Mouse (Mus musculus): ENCODE measurements around the gene Met. TPM values are rescaled to one million over a fixed set of nuclear protein-coding genes. Genes with fewer than 3 reads are reported as not detected.

The Met gene
- polyA plus RNA-seq, 1 experiment = 2.3 TPM

GRCm38 (mm10) chr6:17455116-17455515 lies 8.5 kb upstream of the Met start:
- Histone ChIP-seq H3K4me1 (ENCODE audit: control insufficient read depth, insufficient read depth, insufficient read length) (no peaks in the 10 kb centered on the region), H3K27ac (ENCODE audit: insufficient read depth, low read length) (no peak overlapping the region), H3K27me3 (ENCODE audit: control insufficient read depth, insufficient read depth, low read length) (no peaks in the 10 kb centered on the region), H3K4me3 (ENCODE audit: extremely low read depth, insufficient read depth, insufficient read length) (no peak overlapping the region), H3K36me3 (ENCODE audit: control insufficient read depth, insufficient read depth, low read length) (no peaks in the 10 kb centered on the region)
- DNase-seq (ENCODE audit: low read depth in 1 of 2, low spot score in 2 of 2) = no peak
- 86% methylated on average over 1 of the region's 1 CpGs for WGBS
- TF ChIP-seq POLR2A (IDR thresholded peaks at IDR 0.05; ENCODE audit: low read depth, low read length) (no peak), CTCF (IDR thresholded peaks at IDR 0.05; ENCODE audit: extremely low read depth, insufficient read depth, insufficient read length, insufficient replicate concordance) (no peak)

- TF ChIP-seq CTCF (IDR thresholded peaks at IDR 0.05; ENCODE audit: extremely low read depth, insufficient read depth, insufficient read length, insufficient replicate concordance) (no peak), POLR2A (IDR thresholded peaks at IDR 0.05; ENCODE audit: low read depth, low read length) (no peak)
These were observed 4.0 kb upstream of the Met start for GRCm38 (mm10) chr6:17459561-17459960.

GRCm38 (mm10) chr6:17461435-17461834 lies 2.2 kb upstream of the Met start:
- WGBS = 64% methylated on average over 7 of the region's 7 CpGs
- no peak for TF ChIP-seq CTCF (IDR thresholded peaks at IDR 0.05; ENCODE audit: extremely low read depth, insufficient read depth, insufficient read length, insufficient replicate concordance)
- TF ChIP-seq POLR2A (IDR thresholded peaks at IDR 0.05; ENCODE audit: low read depth, low read length) = no peak
- Histone ChIP-seq H3K27me3 (ENCODE audit: control insufficient read depth, insufficient read depth, low read length) (peaks cover 3% of the 10 kb centered on the region; the same call in 1 of the 2 replicates), H3K36me3 (ENCODE audit: control insufficient read depth, insufficient read depth, low read length) (no peaks in the 10 kb centered on the region), H3K4me1 (ENCODE audit: control insufficient read depth, insufficient read depth, insufficient read length) (no peaks in the 10 kb centered on the region; the same call in 1 of the 2 replicates), H3K27ac (ENCODE audit: insufficient read depth, low read length) (no peak overlapping the region), H3K4me3 (ENCODE audit: extremely low read depth, insufficient read depth, insufficient read length) (no peak overlapping the region)
- no peak for DNase-seq (ENCODE audit: low read depth in 1 of 2, low spot score in 2 of 2)

More at GRCm38 (mm10) chr6:17459561-17459960, 4.0 kb upstream of the Met start:
- no peak for DNase-seq (ENCODE audit: low read depth in 1 of 2, low spot score in 2 of 2)
- no peaks in the 10 kb centered on the region for H3K36me3 ChIP-seq (ENCODE audit: control insufficient read depth, insufficient read depth, low read length)
- H3K27ac ChIP-seq (ENCODE audit: insufficient read depth, low read length) = no peak overlapping the region
- no peaks in the 10 kb centered on the region; the same call in 1 of the 2 replicates for H3K4me1 ChIP-seq (ENCODE audit: control insufficient read depth, insufficient read depth, insufficient read length)
- peaks cover 3% of the 10 kb centered on the region; the same call in 1 of the 2 replicates for H3K27me3 ChIP-seq (ENCODE audit: control insufficient read depth, insufficient read depth, low read length)
- no peak overlapping the region for H3K4me3 ChIP-seq (ENCODE audit: extremely low read depth, insufficient read depth, insufficient read length)
- 61% methylated on average over 6 of the region's 6 CpGs for WGBS

GRCm38 (mm10) chr6:17464281-17465025 lies 853 bp downstream of the Met start:
- no peak for DNase-seq (ENCODE audit: low read depth in 1 of 2, low spot score in 2 of 2)
- WGBS = 23% methylated on average over 15 of the region's 15 CpGs
- Histone ChIP-seq H3K4me3 (ENCODE audit: extremely low read depth, insufficient read depth, insufficient read length) (peak overlapping the region; percentile 46; the same call in 1 of the 2 replicates), H3K27me3 (ENCODE audit: control insufficient read depth, insufficient read depth, low read length) (peaks cover 3% of the 10 kb centered on the region; the same call in 1 of the 2 replicates), H3K27ac (ENCODE audit: insufficient read depth, low read length) (no peak overlapping the region; the same call in 1 of the 2 replicates), H3K36me3 (ENCODE audit: control insufficient read depth, insufficient read depth, low read length) (no peaks in the 10 kb centered on the region), H3K4me1 (ENCODE audit: control insufficient read depth, insufficient read depth, insufficient read length) (no peaks in the 10 kb centered on the region; the same call in 1 of the 2 replicates)
- TF ChIP-seq POLR2A (IDR thresholded peaks at IDR 0.05; ENCODE audit: low read depth, low read length) = no peak
- no peak for TF ChIP-seq CTCF (IDR thresholded peaks at IDR 0.05; ENCODE audit: extremely low read depth, insufficient read depth, insufficient read length, insufficient replicate concordance)

- H3K36me3 ChIP-seq (ENCODE audit: control insufficient read depth, insufficient read depth, low read length) = no peaks in the 10 kb centered on the region
- H3K4me3 ChIP-seq (ENCODE audit: extremely low read depth, insufficient read depth, insufficient read length) = no peak overlapping the region
- peaks cover 3% of the 10 kb centered on the region; the same call in 1 of the 2 replicates for H3K27me3 ChIP-seq (ENCODE audit: control insufficient read depth, insufficient read depth, low read length)
- no peak for DNase-seq (ENCODE audit: low read depth in 1 of 2, low spot score in 2 of 2)
- H3K4me1 ChIP-seq (ENCODE audit: control insufficient read depth, insufficient read depth, insufficient read length) = no peaks in the 10 kb centered on the region; the same call in 1 of the 2 replicates
- no peak for TF ChIP-seq CTCF (IDR thresholded peaks at IDR 0.05; ENCODE audit: extremely low read depth, insufficient read depth, insufficient read length, insufficient replicate concordance)
- TF ChIP-seq POLR2A (IDR thresholded peaks at IDR 0.05; ENCODE audit: low read depth, low read length) = no peak
- H3K27ac ChIP-seq (ENCODE audit: insufficient read depth, low read length) = no peak overlapping the region
- 43% methylated on average over 3 of the region's 3 CpGs for whole genome bisulfite sequencing
These were observed 2.9 kb downstream of the Met start for GRCm38 (mm10) chr6:17466526-17466925.

- Histone ChIP-seq H3K4me3 (ENCODE audit: extremely low read depth, insufficient read depth, insufficient read length) (no peak overlapping the region), H3K36me3 (ENCODE audit: control insufficient read depth, insufficient read depth, low read length) (no peaks in the 10 kb centered on the region), H3K27me3 (ENCODE audit: control insufficient read depth, insufficient read depth, low read length) (no peaks in the 10 kb centered on the region), H3K27ac (ENCODE audit: insufficient read depth, low read length) (no peak overlapping the region), H3K4me1 (ENCODE audit: control insufficient read depth, insufficient read depth, insufficient read length) (no peaks in the 10 kb centered on the region)
- WGBS = 85% methylated on average over 5 of the region's 5 CpGs
- TF ChIP-seq POLR2A (IDR thresholded peaks at IDR 0.05; ENCODE audit: low read depth, low read length) (no peak), CTCF (IDR thresholded peaks at IDR 0.05; ENCODE audit: extremely low read depth, insufficient read depth, insufficient read length, insufficient replicate concordance) (no peak)
- no peak for DNase-seq (ENCODE audit: low read depth in 1 of 2, low spot score in 2 of 2)
These were observed 5.4 kb downstream of the Met start for GRCm38 (mm10) chr6:17468993-17469392.

- 86% methylated on average over 3 of the region's 3 CpGs for WGBS
- DNase-seq (ENCODE audit: low read depth in 1 of 2, low spot score in 2 of 2) = no peak
- H3K27ac ChIP-seq (ENCODE audit: insufficient read depth, low read length) = no peak overlapping the region
- no peak overlapping the region for H3K4me3 ChIP-seq (ENCODE audit: extremely low read depth, insufficient read depth, insufficient read length)
- no peaks in the 10 kb centered on the region for H3K27me3 ChIP-seq (ENCODE audit: control insufficient read depth, insufficient read depth, low read length)
- no peaks in the 10 kb centered on the region for H3K36me3 ChIP-seq (ENCODE audit: control insufficient read depth, insufficient read depth, low read length)
- no peak for TF ChIP-seq CTCF (IDR thresholded peaks at IDR 0.05; ENCODE audit: extremely low read depth, insufficient read depth, insufficient read length, insufficient replicate concordance)
- TF ChIP-seq POLR2A (IDR thresholded peaks at IDR 0.05; ENCODE audit: low read depth, low read length) = no peak
- no peaks in the 10 kb centered on the region for H3K4me1 ChIP-seq (ENCODE audit: control insufficient read depth, insufficient read depth, insufficient read length)
These were observed 9.5 kb downstream of the Met start for GRCm38 (mm10) chr6:17473128-17473527.
